Comparison of ENCODE assay signal across 6 mouse cellular contexts in genomic region chr11:120855938-120856337, GRCm38 (mm10). TPM values are rescaled to one million over a fixed set of nuclear protein-coding genes. Genes with fewer than 3 reads are reported as not detected.
DNase-seq lines count a peak whose midpoint lies in the region; ATAC-seq and TF ChIP-seq lines count a peak whose summit lies in the region.
"Not testable (repeated sequence)": the region's sequence is repeated elsewhere in the genome, so short reads cannot be mapped to it uniquely, and the experiment has no call there.

No protein-coding gene starts in this region.

- not testable (repeated sequence) for H3K9me3 ChIP-seq in MEL (replicated peaks; ENCODE audit: insufficient read depth, low read length); intestine, embryonic 16.5 days (ENCODE audit: control insufficient read depth, low read length); liver, embryonic 12.5 days (replicated peaks); liver, embryonic 15.5 days (replicated peaks); stomach, embryonic 14.5 days (ENCODE audit: control insufficient read depth, low read depth, low read length)

- H3K4me3 ChIP-seq in MEL (ENCODE audit: control insufficient read depth in 1 of 2, insufficient read depth in 1 of 2, low read depth in 2 of 2, low read length in 2 of 2); intestine, embryonic 16.5 days (ENCODE audit: low read length); liver, embryonic 12.5 days; liver, embryonic 15.5 days (replicated peaks); stomach, embryonic 14.5 days (ENCODE audit: low read depth, low read length): not testable (repeated sequence)

- H3K9ac ChIP-seq in MEL (ENCODE audit: control insufficient read depth, low read depth, low read length, poor library complexity, severe bottlenecking); intestine, embryonic 16.5 days (ENCODE audit: low read depth, low read length); liver, embryonic 12.5 days; liver, embryonic 15.5 days; stomach, embryonic 14.5 days (replicated peaks; ENCODE audit: low read depth, low read length): not testable (repeated sequence)

- H3K27me3 ChIP-seq in MEL (ENCODE audit: control insufficient read depth in 1 of 2, insufficient read depth in 2 of 2, low read length in 2 of 2); intestine, embryonic 16.5 days (replicated peaks; ENCODE audit: control insufficient read depth, insufficient read depth, low read length); liver, embryonic 12.5 days (replicated peaks); liver, embryonic 15.5 days; stomach, embryonic 14.5 days (ENCODE audit: control insufficient read depth, insufficient read depth, low read length): not testable (repeated sequence)

- H3K79me2 ChIP-seq in MEL (ENCODE audit: control insufficient read depth, insufficient read depth, low read length, poor library complexity) = not testable (repeated sequence)

- H3K4me1 ChIP-seq in MEL (ENCODE audit: control insufficient read depth in 1 of 2, insufficient read depth in 2 of 2, low read length in 2 of 2) = peaks cover 3 to 12% of the 10 kb centered on the region in 2 experiments
- peaks cover 22% of the 10 kb centered on the region for H3K4me1 ChIP-seq in intestine, embryonic 16.5 days (ENCODE audit: control insufficient read depth, insufficient read depth, low read length)
- H3K4me1 ChIP-seq in liver, embryonic 12.5 days = peaks cover 34% of the 10 kb centered on the region
- peaks cover 31% of the 10 kb centered on the region for H3K4me1 ChIP-seq in liver, embryonic 15.5 days (replicated peaks)
- not testable (repeated sequence) for H3K4me1 ChIP-seq in stomach, embryonic 14.5 days (ENCODE audit: control insufficient read depth, insufficient read depth, low read length)

- not testable (repeated sequence) for TF ChIP-seq CTCF in MEL (IDR thresholded peaks at IDR 0.05 in 2 of 3, conservative IDR thresholded peaks at IDR 0.05 in 1 of 3; ENCODE audit: control insufficient read depth in 1 of 3, insufficient read depth in 1 of 3, low read depth in 2 of 3, low read length in 3 of 3, poor library complexity in 1 of 3, severe bottlenecking in 1 of 3)

- not testable (repeated sequence) for H3K36me3 ChIP-seq in MEL (ENCODE audit: control insufficient read depth in 1 of 2, insufficient read depth in 2 of 2, low read length in 2 of 2); intestine, embryonic 16.5 days (ENCODE audit: control insufficient read depth, insufficient read depth, low read length); liver, embryonic 15.5 days (replicated peaks); stomach, embryonic 14.5 days (ENCODE audit: control insufficient read depth, insufficient read depth, low read length)
- peaks cover 37% of the 10 kb centered on the region for H3K36me3 ChIP-seq in liver, embryonic 12.5 days

- not testable (repeated sequence) for TF ChIP-seq RAD21 in MEL (IDR thresholded peaks at IDR 0.05; ENCODE audit: low read depth, low read length)

- not testable (repeated sequence) for TF ChIP-seq EP300 in MEL (IDR thresholded peaks at IDR 0.05; ENCODE audit: low read depth in 1 of 2, low read length in 2 of 2)

- H3K4me2 ChIP-seq in intestine, embryonic 16.5 days (ENCODE audit: low read depth, low read length); liver, embryonic 12.5 days; liver, embryonic 15.5 days; stomach, embryonic 14.5 days (replicated peaks; ENCODE audit: low read depth, low read length): not testable (repeated sequence)

- 89% methylated on average over 3 of the region's 3 CpGs for WGBS in intestine, embryonic 16.5 days
- WGBS in liver, embryonic 12.5 days (ENCODE audit: insufficient replicate concordance) = 87% methylated on average over 3 of the region's 3 CpGs
- 86% methylated on average over 3 of the region's 3 CpGs for WGBS in liver, embryonic 15.5 days (ENCODE audit: insufficient replicate concordance)
- 95% methylated on average over 3 of the region's 3 CpGs for WGBS in stomach, embryonic 14.5 days

- TF ChIP-seq POLR2A in MEL (IDR thresholded peaks at IDR 0.05; ENCODE audit: control insufficient read depth in 1 of 2, insufficient read depth in 1 of 2, low read depth in 1 of 2, low read length in 2 of 2, poor library complexity in 1 of 2) = not testable (repeated sequence)

- ATAC-seq in intestine, embryonic 16.5 days = peak; percentile 60
- peak; percentile 68 for ATAC-seq in liver, embryonic 12.5 days
- ATAC-seq in liver, embryonic 15.5 days (ENCODE audit: insufficient read depth) = peak; percentile 66
- peak; percentile 45 for ATAC-seq in megakaryocyte progenitor cell, adult 5-6 weeks (replicated peaks; ENCODE audit: poor library complexity)
- 0 out of 2 replicates have a peak, but pooled peaks have one; percentile 21 for ATAC-seq in stomach, embryonic 14.5 days (ENCODE audit: insufficient number of reproducible peaks, insufficient read depth, low FRiP score, low read depth)

- peak; percentile 48 for DNase-seq in MEL (ENCODE audit: low read depth, low spot score)

- not testable (repeated sequence) for H3K27ac ChIP-seq in MEL (ENCODE audit: control insufficient read depth, low read depth, low read length); intestine, embryonic 16.5 days (ENCODE audit: low read length); liver, embryonic 12.5 days; stomach, embryonic 14.5 days (ENCODE audit: low read length)
- 0 out of 2 replicates have a peak overlapping the region, but pooled peaks have one; percentile 33 for H3K27ac ChIP-seq in liver, embryonic 15.5 days (replicated peaks)

RNA-seq across cellular contexts. Expression of gene Fasn, which starts 31.6 kb away (rescaled TPM):
- 317 and 342 TPM in 2 replicates for total RNA-seq in MEL (2012; rRNA removed)
- polyA plus RNA-seq in MEL (2012; ENCODE audit: insufficient read depth in 1 of 2, insufficient read length in 2 of 2, low read depth in 1 of 2, low replicate concordance in 2 of 2, missing spikeins in 1 of 2) = 100 to 1,000 TPM; 256 to 313 TPM
- polyA plus RNA-seq in intestine, embryonic 16.5 days (2015; fragmentation: Nextera tagmentation; extraction: Ambion mirVana) = 42.0 and 47.6 TPM in 2 replicates
- polyA plus RNA-seq in liver, embryonic 12.5 days (2016; fragmentation: Nextera tagmentation; extraction: Ambion mirVana) = 35.9 and 40.3 TPM in 2 replicates
- polyA plus RNA-seq in liver, embryonic 15.5 days (2015; fragmentation: Nextera tagmentation; extraction: Ambion mirVana) = 20.1 and 24.9 TPM in 2 replicates
- total RNA-seq in megakaryocyte progenitor cell, adult 5-6 weeks (2015) = 44.3 and 66.8 TPM in 2 replicates
- 32.9 and 36.1 TPM in 2 replicates for total RNA-seq in megakaryocyte progenitor cell, adult 5-6 weeks (2017)
- 69.0 and 70.9 TPM in 2 replicates for polyA plus RNA-seq in stomach, embryonic 14.5 days (2014; fragmentation: Nextera tagmentation; extraction: Ambion mirVana)

RNA-seq across cellular contexts. Expression of gene Dus1l, which starts 59.7 kb away (rescaled TPM):
- 190 and 203 TPM in 2 replicates for total RNA-seq in MEL (2012; rRNA removed)
- 100 to 1,000 TPM in 1 of 2 experiments, not detected in 1; 171 TPM for polyA plus RNA-seq in MEL (2012; ENCODE audit: insufficient read depth in 1 of 2, insufficient read length in 2 of 2, low read depth in 1 of 2, low replicate concordance in 2 of 2, missing spikeins in 1 of 2)
- polyA plus RNA-seq in intestine, embryonic 16.5 days (2015; fragmentation: Nextera tagmentation; extraction: Ambion mirVana) = 78.6 and 82.0 TPM in 2 replicates
- 99.5 and 100.0 TPM in 2 replicates for polyA plus RNA-seq in liver, embryonic 12.5 days (2016; fragmentation: Nextera tagmentation; extraction: Ambion mirVana)
- polyA plus RNA-seq in liver, embryonic 15.5 days (2015; fragmentation: Nextera tagmentation; extraction: Ambion mirVana) = 58.3 and 61.3 TPM in 2 replicates
- total RNA-seq in megakaryocyte progenitor cell, adult 5-6 weeks (2015) = 65.0 and 77.7 TPM in 2 replicates
- total RNA-seq in megakaryocyte progenitor cell, adult 5-6 weeks (2017) = 53.8 and 60.4 TPM in 2 replicates
- 59.7 and 66.9 TPM in 2 replicates for polyA plus RNA-seq in stomach, embryonic 14.5 days (2014; fragmentation: Nextera tagmentation; extraction: Ambion mirVana)
